ENCODE assay signal across 11 mouse cellular contexts in genomic region chr6:32167725-32168124, GRCm38 (mm10).
DNase-seq lines count a peak whose midpoint lies in the region; ATAC-seq and TF ChIP-seq lines count a peak whose summit lies in the region.
"Had no signal": no experiment of that assay in that cellular context is flagged by ENCODE, and none has a peak within 500 bp of the region (broad histone marks: within the 10 kb centered on the region; RNA-seq: fewer than 3 reads in every experiment).

No protein-coding gene starts in this region.

- no peak overlapping the region for H3K27ac ChIP-seq in midbrain, postnatal 0 days (ENCODE audit: low read depth, low read length)
- H3K27ac ChIP-seq: limb, embryonic 13.5 days; neural tube, embryonic 12.5 days; stomach, embryonic 15.5 days had no signal

- DNase-seq in adrenal gland, adult (ENCODE audit: inconsistent age in 2 of 2, low spot score in 1 of 2) = peak; percentile 39 to 82
- DNase-seq in adrenal gland, postnatal 4 days (ENCODE audit: low spot score in 2 of 2) = no peak
- peak; percentile 45 to 70 for DNase-seq in urinary bladder, adult 18-20 months (ENCODE audit: low spot score in 2 of 2)
- no peak for DNase-seq in urinary bladder, postnatal 10 days (ENCODE audit: low spot score)
- DNase-seq in heart, postnatal 10 days = peak; percentile 18 to 25
- DNase-seq in skeletal muscle tissue, adult 2 months (ENCODE audit: low read depth, low spot score) = peak; percentile 49
- DNase-seq in midbrain, postnatal 0 days (ENCODE audit: low spot score) = no peak
- DNase-seq in kidney, postnatal 36 days = no peak

- no peak overlapping the region for H3K4me3 ChIP-seq in midbrain, postnatal 0 days (ENCODE audit: low read depth, low read length)
- H3K4me3 ChIP-seq: limb, embryonic 13.5 days; neural tube, embryonic 12.5 days; stomach, embryonic 15.5 days had no signal

- no peaks in the 10 kb centered on the region for H3K4me1 ChIP-seq in midbrain, postnatal 0 days (ENCODE audit: insufficient read depth, low read length)
- H3K4me1 ChIP-seq: neural tube, embryonic 12.5 days; stomach, embryonic 15.5 days had no signal

- H3K27me3 ChIP-seq in midbrain, postnatal 0 days (ENCODE audit: insufficient read depth, low read length) = no peaks in the 10 kb centered on the region
- H3K27me3 ChIP-seq: limb, embryonic 13.5 days; neural tube, embryonic 12.5 days; stomach, embryonic 15.5 days had no signal

- ATAC-seq in midbrain, postnatal 0 days (ENCODE audit: low FRiP score) = no peak

- TF ChIP-seq CTCF in midbrain, postnatal 0 days (IDR thresholded peaks at IDR 0.05) = no peak

- no peaks in the 10 kb centered on the region for H3K9me3 ChIP-seq in midbrain, postnatal 0 days (ENCODE audit: low read length)
- H3K9me3 ChIP-seq: limb, embryonic 13.5 days; neural tube, embryonic 12.5 days; stomach, embryonic 15.5 days had no signal

- WGBS in midbrain, postnatal 0 days = 47% methylated on average over 1 of the region's 1 CpGs

- intact Hi-C loops in heart, postnatal 10 days (cut with DNase I) = no loop called here

- no peak overlapping the region for H3K9ac ChIP-seq in midbrain, postnatal 0 days (replicated peaks; ENCODE audit: low read length, poor library complexity, severe bottlenecking)
- H3K9ac ChIP-seq: limb, embryonic 13.5 days; neural tube, embryonic 12.5 days; stomach, embryonic 15.5 days had no signal

- H3K4me2 ChIP-seq in midbrain, postnatal 0 days (ENCODE audit: low read depth, low read length, poor library complexity, severe bottlenecking) = no peak overlapping the region
- H3K4me2 ChIP-seq: limb, embryonic 13.5 days; neural tube, embryonic 12.5 days; stomach, embryonic 15.5 days had no signal

- peaks cover 11% of the 10 kb centered on the region; the same call in 1 of the 2 replicates for H3K36me3 ChIP-seq in midbrain, postnatal 0 days (ENCODE audit: insufficient read depth, low read length)
- H3K36me3 ChIP-seq: neural tube, embryonic 12.5 days; stomach, embryonic 15.5 days had no signal

Comparison
In these comparisons a context has a peak if more than half of its experiments do, and no peak if none do; other contexts are left out.
1. DNase-seq: peak in adrenal gland, adult (2 of 2), urinary bladder, adult 18-20 months (2 of 2), heart, postnatal 10 days (2 of 2) and skeletal muscle tissue, adult 2 months (single experiment); none in adrenal gland, postnatal 4 days (0 of 2), urinary bladder, postnatal 10 days (single experiment), midbrain, postnatal 0 days (single experiment) and kidney, postnatal 36 days (0 of 2).